Mouse (Mus musculus): ENCODE data around the gene Dnmt3a. TPM values are rescaled to one million over a fixed set of nuclear protein-coding genes. Genes with fewer than 3 reads are reported as not detected.

Gene Dnmt3a
- total RNA-seq, 2 experiments from 2014 or later = 75.4 to 79.8 TPM

DNA sequence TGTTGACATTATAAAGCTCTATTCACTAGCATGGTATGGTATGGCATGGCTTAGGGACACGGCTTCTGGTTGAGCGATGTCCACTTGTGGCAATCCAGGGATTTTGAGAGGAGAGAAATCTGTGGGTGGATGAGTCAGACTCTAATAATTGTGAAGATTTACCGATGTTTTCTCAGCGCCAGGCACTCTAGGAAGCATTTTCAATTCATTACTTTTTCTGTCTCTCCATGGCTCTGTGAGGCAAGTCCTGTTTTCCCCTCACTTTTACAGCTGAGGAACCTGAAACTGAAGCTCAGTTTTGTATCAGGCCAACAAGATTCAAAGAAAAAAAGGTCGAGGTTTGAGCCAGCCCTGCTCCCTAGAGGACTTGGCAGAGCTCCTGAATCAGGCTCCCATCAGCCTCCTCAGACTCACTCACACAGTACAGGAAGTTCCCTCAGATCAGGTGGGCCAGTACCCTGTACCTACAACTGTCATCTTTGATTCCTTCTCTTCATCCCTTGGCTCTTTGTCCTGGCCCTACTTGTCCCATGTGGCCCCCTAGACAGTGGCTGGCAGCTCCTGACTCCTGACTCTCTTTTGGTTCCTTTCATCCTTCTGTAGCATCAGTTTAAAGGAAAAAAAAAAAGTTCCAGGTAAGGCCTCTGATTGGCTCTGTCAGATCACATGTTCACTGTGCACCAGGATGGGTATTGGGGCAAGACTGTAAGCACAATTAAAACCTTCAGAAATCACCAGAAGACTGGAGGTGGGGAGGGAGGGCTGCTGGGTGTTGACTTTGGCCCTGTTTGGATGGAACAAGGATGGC is 19.3 kb downstream of the Dnmt3a start:
- no peak for DNase-seq

DNA sequence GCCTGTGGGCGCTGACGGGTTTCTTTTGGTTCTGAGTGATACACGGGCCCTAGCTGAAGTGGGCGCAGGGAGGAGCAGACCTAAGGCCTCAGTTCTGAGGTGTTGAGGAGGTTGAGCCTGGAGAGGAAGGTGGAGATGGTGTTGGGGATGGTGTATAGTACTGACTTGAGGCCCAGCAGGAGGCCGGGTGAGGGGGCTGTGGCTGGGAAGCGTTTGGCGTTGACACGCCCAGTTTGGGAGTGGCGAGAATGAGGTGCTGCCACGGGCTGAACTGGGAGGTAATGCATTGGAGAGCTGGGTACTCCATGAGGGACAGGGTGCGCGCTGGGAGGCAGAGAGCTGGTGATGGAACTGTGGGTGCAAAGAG is 19.9 kb downstream of the Dnmt3a start:
- DNase-seq = no peak

DNA sequence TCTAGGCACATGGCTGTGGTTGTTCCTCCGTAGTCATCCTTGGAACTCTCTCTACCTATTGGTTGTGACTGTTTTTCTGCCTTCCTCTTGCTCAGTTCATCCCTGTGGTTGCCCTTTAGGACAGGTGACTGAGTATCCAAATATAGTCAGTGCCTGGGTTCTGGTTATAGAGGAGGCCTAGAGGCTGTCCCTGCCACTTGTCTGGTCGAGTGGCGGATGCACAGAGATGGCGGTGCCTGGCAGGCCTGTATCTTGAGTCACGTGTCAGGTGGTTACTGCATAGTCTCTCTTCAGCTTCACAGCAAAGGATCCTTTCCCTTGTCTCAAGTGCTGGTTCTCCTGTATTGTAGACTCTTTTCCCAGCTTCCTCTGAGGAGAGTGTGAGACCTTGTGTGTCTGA is 22.0 kb downstream of the Dnmt3a start:
- DNase-seq = no peak

DNA sequence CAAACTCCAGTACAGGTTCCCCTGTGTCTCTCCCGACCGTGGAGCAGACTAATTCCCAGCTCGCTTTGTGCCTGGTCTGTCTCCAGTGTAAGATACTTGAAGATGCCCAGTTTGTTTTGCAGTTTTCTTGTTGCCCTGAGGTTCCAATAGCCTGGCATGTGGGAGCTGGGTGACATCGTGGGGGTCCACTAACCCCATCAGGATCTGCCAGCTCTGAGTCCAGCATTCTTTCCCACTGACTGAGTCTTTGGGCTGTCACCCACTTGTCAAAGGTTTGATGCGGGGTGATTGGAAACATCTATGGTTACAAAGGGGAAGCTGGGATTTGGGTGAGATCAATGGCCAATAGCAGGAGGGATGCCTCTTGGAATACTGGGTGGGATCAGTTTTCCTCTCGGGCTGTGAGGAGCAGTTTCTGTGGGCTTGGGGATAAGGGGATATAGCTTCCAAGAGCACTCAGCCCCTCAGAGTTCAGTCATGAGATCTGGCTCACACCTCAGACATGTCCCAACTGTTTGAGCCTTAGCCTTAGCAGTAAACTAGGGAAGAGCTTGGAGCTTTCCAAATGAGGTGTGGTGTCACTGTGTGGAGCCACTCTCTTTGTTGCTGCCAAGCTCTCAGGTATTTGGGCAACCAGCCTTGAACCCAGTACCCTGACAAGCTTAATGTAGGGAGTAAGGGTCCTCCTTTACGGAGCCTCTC is 27.4 kb downstream of the Dnmt3a start:
- DNase-seq = no peak

DNA sequence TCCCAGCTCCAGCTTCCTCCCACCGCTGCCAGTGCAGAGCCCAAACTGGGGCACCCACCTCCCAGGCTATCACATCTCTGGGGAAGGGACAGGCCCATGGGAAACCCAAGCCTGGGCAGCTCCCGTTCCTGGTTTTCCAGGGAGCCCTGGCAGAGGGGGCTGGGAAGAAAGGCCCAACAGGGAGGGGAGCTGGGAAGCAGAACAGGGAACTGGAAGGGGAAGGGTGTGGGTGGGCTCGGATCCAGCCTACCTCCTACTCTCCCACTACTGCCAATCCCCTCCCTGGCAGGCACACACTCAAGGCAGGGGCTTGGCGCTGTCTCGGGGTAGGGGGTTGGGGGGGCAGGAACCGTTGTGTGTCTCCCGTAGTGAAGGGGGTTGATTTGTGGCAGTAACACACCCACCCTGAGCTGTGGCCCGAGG is 28.1 kb downstream of the Dnmt3a start:
- DNase-seq = peak; percentile 76 to 80

DNA sequence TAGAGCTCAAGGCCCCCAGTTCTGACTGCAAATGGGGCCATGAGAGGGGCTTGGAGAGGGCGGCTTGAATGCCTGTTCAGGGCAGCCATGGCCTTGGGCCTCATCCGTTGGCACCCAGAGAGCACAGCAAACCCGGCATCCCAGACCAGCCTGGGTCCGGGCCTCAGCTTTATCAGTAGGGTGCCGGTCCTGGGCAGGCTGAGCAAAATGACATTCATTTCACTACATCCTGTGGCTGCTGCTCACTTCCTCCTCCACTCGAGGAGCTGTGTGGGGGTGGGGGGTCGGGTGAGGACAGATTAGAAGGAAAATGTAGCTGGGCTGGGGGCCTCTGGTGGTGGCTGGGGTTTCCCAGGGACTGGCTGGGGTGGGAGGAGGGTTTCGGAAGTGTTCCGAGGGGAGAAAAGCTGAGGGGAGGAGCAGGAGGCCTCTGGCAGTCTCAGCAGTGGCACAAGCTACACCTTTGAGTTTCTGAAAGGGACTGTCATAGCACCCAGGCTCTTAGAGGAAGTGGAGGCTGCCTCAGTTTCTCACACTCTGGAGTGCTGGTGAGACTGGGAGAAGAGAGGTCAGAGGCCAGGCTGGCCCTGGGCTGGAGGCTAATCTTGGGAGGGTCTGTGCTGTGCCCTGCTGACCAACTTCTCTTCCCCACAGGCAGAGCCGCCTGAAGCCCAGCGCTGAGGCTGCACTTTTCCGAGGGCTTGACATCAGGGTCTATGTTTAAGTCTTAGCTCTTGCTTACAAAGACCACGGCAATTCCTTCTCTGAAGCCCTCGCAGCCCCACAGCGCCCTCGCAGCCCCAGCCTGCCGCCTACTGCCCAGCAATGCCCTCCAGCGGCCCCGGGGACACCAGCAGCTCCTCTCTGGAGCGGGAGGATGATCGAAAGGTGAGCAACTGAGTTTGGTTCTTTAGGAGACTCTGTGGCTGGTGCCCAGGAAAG is 28.8 kb downstream of the Dnmt3a start:
- no peak for DNase-seq

DNA sequence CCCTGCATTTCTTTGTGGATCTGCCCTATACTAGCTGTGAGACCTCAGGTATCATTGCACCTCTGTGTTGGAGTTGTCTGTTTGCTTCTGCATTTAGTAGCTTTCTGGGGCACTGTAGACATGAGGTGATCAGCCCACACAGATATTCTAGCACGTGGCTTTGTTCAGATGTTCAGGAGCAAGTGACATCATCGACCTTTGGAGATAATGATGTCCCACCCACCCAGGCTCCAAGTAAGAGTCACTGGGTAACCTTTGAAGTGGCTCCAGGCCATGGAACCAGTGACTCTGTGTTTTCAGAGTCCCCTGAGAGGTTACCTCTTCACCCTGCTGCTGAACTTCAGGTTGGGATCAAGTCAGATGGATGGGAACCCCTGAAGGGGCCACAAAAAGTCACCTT is 29.8 kb downstream of the Dnmt3a start:
- no peak for DNase-seq

DNA sequence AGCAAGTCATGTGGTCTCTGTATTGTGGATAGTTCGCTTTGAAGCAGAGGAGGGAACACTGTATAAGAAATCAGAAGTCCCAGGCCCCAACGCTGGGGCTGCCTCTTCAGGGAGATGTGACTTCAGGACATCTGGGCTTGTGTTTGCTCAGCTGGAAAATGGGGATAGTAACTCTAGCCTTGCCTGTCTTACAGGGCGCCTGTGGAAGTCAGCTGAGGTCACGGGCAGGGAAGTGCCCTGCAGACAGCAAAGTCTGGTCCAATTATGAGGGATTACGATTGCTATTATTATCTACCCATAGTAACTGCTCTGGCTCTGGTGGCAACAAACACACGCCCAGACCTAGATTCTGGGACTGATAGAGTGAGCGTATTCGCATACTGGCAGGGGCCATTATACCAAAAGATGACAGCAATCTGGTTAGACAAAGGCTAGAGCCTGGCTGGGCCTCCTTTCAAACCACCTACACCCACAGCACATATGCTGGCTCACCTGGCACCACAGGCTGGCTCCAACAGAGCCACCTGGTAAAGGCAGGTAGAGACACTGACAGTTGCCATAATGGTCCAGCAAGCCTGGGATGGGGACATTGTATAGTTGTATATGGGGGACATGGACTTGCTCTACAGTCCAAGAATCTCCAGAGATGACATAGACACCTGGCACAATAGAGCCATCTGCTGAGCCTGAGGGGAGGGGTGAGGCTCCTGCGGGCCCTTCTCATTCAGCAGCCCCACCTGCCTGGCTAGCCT is 31.4 kb downstream of the Dnmt3a start:
- no peak for DNase-seq

DNA sequence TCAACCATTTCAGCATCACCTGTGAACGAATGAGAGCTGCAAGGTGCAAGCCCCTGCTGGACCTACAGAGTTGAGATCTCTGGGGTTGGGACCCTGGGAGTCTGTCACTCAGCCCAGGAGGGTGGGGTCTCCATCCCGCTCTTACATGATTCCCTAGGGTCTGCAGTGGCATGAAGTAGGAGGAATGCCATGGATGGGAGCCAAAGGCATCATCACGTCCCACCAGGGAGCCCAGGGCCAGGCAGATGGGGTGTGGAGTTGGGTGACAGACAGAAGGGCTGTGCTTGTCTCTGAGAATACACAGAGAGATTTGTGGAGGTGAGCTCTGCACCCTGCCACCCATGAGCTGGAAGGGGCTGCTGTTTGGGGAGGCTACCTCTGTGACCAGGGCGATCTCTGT is 32.2 kb downstream of the Dnmt3a start:
- no peak for DNase-seq

DNA sequence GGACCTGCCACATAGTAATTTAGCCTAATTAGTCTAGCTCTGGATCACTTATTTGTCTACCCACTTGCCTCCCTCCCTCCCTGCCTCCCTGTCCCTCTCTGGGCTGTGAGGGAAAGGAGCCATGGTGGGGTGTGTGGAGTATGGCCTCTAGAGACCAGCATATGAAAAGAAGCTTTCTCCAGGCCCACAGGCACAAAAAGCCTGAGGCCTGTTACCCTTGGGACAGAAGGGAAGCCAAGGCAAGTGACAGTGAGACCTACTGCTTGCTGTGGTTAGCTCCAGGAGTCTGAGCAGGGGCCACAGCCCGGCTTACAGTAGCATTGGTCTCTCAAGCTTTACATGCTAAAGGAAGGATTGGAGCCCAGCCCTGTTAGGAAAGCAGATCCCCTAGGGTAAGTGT is 33.9 kb downstream of the Dnmt3a start:
- DNase-seq = no peak

DNA sequence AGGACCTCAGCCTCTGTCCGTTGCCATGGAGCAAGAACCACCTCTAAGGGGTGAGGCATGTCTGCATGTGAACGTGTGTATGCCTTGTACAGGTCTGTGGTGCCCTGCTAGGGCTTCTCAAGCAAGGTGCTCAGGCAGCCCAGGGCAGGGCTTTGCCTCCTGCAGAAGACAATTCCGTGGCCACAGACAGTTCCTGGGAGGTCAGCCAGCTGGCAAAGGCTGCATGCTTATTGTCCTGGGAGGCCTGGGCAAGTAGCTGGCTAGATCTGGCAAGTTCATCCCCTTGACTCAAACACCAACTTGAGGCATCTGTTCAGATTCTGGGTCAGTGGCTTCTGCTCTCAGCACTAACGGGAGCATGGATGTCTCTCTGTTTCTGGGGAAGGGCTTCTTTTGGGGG is 35.3 kb downstream of the Dnmt3a start:
- DNase-seq = no peak

DNA sequence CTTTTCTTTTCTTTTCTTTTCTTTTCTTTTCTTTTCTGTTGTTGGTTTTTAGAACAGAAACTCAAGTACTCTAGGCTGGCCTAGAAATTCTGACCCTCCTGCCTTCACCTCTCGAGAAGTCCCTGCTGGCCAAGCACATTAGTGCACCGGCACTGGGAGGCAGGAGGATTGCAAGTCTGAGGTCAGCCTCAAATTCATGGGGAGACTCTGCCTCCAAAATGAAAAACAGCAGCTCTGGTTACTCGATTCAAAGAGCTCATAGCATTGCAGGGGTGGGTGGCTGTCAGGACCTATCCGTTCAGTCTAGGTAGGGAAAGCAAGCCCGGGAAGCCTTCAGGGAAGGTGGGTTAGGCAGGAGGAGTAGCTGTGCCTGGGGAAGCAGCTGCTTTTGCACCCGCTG is 37.0 kb downstream of the Dnmt3a start:
- DNase-seq = no peak

DNA sequence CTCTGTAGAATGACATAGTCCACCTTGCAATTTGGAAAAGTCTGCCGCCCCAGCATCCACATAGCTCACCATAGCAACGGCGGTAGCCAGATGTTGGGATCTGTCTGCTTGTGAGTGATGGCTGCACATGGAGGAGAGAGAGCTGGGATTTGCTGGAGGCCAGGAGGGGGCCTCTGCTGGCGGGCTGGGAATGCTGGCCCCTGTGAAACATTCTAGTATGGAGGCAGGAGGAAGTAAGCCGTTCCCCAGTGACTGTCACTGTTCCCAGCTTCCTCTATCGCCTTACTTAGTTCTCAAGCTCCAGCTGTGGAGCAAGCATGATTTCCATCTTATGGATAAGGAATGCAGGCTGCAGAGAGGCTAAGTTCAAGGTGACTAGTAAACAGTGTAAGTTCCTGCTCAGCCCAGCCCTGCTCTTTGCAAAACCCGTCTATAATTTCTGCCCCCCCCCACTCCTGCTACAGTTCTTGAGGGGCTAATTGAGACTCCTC is 37.6 kb downstream of the Dnmt3a start:
- no peak for DNase-seq

DNA sequence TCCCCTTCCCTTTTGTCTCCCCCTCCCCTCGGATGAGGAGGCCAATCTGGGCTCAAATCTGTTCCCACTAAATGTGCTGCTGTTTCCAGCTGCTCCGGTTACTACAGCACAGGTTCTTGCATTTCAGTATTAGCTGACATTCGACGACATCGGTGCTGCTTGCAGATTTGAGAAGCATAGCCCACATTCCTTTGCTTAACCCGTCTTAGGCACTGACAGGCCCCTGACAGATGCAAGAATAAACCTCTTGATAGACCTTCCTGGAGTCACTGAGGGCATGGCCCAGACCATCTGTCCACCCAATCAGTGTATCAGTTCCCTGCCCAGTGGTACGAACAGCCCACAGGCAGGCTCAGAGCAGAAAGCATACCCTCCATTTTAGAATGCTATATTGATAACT is 38.1 kb downstream of the Dnmt3a start:
- DNase-seq = no peak

DNA sequence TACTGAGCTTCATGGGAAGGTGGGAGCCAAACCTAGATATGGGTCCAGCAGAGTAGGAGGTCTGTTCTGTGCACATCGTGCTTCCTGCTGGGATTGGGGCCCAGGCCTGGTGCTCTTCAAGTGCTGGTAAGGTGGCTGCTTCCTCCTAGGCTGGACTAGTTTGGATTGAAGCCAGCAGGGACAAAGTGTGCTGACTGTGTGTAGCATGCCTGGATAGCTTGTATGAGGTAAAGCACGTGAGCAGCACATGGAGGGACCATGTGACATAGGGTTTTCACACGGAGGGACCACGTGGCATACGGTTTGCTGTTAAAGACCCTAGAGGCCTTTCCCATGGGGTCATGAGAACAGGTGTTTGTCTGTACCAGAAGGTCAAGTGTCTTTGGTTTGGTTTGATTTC is 38.5 kb downstream of the Dnmt3a start:
- no peak for DNase-seq

DNA sequence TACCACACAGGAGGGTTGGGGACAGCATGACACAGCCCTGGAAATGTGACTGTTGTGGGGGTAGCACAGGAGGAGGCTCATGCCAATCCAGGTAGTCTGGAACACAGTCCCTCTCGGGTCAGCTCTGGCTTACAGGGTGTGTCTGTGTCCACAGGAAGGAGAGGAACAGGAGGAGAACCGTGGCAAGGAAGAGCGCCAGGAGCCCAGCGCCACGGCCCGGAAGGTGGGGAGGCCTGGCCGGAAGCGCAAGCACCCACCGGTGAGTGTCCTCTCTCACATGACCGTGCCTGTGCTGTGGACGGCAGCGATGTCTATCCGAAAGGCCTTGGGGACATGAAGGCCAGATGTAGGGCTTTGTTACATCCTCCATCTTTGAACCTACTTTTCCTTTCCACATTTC is 43.7 kb downstream of the Dnmt3a start:
- DNase-seq = no peak

DNA sequence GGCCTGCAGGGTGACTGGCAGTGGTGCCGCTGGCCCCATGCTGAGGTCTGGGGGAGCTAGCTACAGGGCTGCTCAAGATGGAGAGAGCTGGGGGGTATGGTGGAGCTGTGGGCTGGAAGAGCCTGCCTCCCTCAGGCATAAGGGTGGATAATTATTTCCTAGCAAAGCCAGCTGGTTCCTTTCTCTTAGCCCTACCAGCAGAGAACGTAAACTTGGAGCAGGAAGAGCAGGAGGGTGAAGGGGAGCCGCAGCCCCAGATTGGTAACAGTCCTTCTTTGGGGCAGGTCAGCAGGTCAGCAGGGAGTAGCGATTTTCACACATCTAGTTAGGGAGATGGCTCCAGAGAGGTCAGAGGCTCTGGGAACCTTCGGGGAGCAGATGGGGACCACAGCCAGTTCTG is 44.4 kb downstream of the Dnmt3a start:
- no peak for DNase-seq

DNA sequence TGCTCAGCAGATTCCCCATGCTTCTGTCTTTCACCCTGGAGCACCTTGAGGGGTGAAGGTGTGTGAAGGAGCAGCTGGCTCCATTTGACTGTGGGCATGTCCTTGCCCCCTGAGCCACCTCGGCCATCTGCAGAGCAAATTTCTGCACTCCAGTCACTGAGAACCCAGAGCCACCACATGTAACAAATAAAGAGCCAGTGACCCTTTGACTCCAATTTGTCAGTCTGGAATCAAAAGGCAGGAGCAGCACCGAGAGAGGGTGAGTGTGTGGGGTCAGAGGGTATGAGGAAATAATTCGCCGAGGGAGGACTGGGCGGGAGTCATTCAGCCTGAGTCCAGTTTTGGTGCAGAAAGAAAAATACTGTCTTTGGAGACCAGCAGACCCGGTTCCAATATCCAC is 44.9 kb downstream of the Dnmt3a start:
- DNase-seq = no peak

DNA sequence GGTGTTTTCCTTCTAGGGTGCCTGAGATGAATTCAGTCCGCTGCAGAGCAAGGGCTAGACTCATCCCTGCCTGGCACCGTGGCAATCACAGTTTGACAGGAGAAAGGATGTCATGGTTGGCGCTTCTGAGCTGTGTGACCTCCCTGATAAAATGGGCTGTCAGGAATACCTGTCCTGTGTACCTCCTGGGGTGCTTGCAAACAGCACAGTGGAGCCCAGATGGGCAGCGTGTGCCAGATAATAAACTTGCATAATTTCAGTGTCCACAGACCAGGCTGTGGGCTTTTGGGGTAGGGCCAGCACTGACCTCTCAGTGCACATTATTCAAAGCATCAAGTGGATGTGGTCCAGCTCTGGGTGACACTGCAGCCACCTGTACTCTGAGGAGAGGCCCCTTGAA is 45.4 kb downstream of the Dnmt3a start:
- no peak for DNase-seq

DNA sequence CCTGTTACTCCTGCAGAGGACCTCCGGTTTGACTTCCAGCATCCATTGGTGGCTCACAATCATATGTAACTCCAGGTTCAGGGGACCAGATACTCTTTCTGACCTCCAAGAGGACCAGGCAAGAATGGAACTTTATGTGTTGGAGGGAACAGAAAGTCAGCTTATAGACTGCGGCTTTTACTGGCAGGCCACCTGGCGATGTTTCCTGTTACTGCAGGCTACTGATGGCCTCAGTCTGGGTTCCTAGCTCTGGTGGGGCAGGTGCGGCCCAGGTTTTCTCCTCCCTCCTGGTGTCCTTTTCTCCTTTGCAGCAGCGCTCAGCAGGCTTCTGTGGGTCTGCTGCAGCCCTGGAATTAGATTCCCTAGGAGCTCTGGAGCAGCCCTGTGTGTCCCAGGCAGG is 46.7 kb downstream of the Dnmt3a start:
- DNase-seq = no peak

DNA sequence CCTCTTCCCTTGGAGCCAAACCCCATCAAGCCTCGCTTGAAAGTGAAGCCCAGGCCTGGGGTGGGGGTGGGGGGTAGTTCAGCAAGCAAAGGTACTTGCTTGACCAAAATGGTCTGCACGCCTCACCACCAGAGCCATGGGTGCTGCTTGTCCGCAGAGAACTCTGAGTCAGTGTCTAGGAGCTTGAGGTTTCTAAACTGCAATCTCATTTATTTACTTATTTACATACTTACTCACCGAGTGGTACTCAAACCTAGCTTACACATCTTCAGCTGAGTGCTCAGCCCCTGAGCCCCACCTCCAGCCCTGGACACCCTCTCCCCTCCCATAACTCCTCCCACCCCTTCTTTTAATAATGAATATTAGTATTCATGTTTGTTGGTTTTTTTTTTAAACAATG is 48.6 kb downstream of the Dnmt3a start:
- DNase-seq = no peak

Measured in layer of hippocampus, postnatal 36 days (tissue).